Mouse (Mus musculus) forebrain, embryonic 14.5 days (tissue): ENCODE results near the gene Ubl4b. TPM values are rescaled to one million over a fixed set of nuclear protein-coding genes. Genes with fewer than 3 reads are reported as not detected.

Experiments used
- ATAC-seq: fragments of 200-750 bp; cut with Nextera tagmentation; 2 replicates; pipeline ENCODE4 v1.8.0; 2017; ENCODE audit warnings: mild to moderate bottlenecking, moderate library complexity
- DNase-seq: peaks from one replicate; pipeline ENCODE4 v3.0.0-alpha.2; 2015; ENCODE audit warnings: low spot score
- H3K27ac ChIP-seq: fragments of 300-500 bp; sonication (generic); 2 replicates; pipeline ENCODE4 v1.5.1; 2014; ENCODE audit warnings: low read depth, mild to moderate bottlenecking, control low read depth, low read length, moderate library complexity
- H3K27me3 ChIP-seq: fragments of 300-500 bp; sonication (generic); replicated peaks from 2 replicates; pipeline ENCODE4 v1.6.1; 2014; ENCODE audit warnings: low read length, control low read depth, mixed read lengths; ENCODE audit not compliant: control insufficient read depth, insufficient read depth
- H3K36me3 ChIP-seq: fragments of 300-500 bp; sonication (generic); 2 replicates; pipeline ENCODE4 v1.6.1; 2014; ENCODE audit warnings: low read length, control low read depth; ENCODE audit not compliant: control insufficient read depth, insufficient read depth
- H3K4me1 ChIP-seq: fragments of 300-500 bp; sonication (generic); 2 replicates; pipeline ENCODE4 v1.6.1; 2014; ENCODE audit warnings: antibody characterized with exemption, low read length, control low read depth; ENCODE audit not compliant: control insufficient read depth, insufficient read depth
- H3K4me2 ChIP-seq: fragments of 300-500 bp; sonication (generic); 2 replicates; pipeline ENCODE4 v1.6.1; 2014; ENCODE audit warnings: mild to moderate bottlenecking, control low read depth, low read length
- H3K4me3 ChIP-seq: fragments of 300-500 bp; sonication (generic); 2 replicates; pipeline ENCODE4 v1.5.1; 2014; ENCODE audit warnings: low read depth, low read length, control low read depth
- H3K9ac ChIP-seq: fragments of 300-500 bp; sonication (generic); 2 replicates; pipeline ENCODE4 v1.6.1; 2014; ENCODE audit warnings: mild to moderate bottlenecking, low read length, control low read depth, moderate library complexity
- H3K9me3 ChIP-seq: fragments of 300-500 bp; sonication (generic); replicated peaks from 2 replicates; pipeline ENCODE4 v1.6.1; 2016; ENCODE audit warnings: low read length, control low read depth, mixed read lengths; ENCODE audit not compliant: control insufficient read depth
- WGBS: fragments of 180-500 bp; shearing (Covaris S2); extraction: QIAGEN DNeasy Blood & Tissue Kit; methylation state at CpG from one replicate; pipeline ENCODE4 v1.1.7; 2014; 5-methylcytosine and 5-hydroxymethylcytosine counted together
- polyA plus RNA-seq: library from polyadenylated mRNA; unstranded; fragments of >200 nt; fragmentation: Nextera tagmentation; extraction: Ambion mirVana; gene quantifications from 2 replicates; pipeline ENCODE4 v1.2.1, GENCODE M21; 2014

Ubl4b gene
- polyA plus RNA-seq, 1 experiment from 2014 or later: not detected

- no peak overlapping the region for H3K4me2 ChIP-seq
- no peaks in the 10 kb centered on the region for H3K27me3 ChIP-seq
- H3K27ac ChIP-seq: no peak overlapping the region
- 14% methylated on average over 3 of the region's 3 CpGs for WGBS
- no peak overlapping the region for H3K9ac ChIP-seq
- H3K9me3 ChIP-seq: no peaks in the 10 kb centered on the region
- no peaks in the 10 kb centered on the region for H3K36me3 ChIP-seq
- H3K4me3 ChIP-seq: no peak overlapping the region
- H3K4me1 ChIP-seq: no peaks in the 10 kb centered on the region
- ATAC-seq (peak; percentile 65; the same call in 1 of the 2 replicates), DNase-seq (peak; percentile 52)
These were observed 4.3 kb upstream of the Ubl4b start for GRCm38 (mm10) chr3:107559183-107559582.

DNA sequence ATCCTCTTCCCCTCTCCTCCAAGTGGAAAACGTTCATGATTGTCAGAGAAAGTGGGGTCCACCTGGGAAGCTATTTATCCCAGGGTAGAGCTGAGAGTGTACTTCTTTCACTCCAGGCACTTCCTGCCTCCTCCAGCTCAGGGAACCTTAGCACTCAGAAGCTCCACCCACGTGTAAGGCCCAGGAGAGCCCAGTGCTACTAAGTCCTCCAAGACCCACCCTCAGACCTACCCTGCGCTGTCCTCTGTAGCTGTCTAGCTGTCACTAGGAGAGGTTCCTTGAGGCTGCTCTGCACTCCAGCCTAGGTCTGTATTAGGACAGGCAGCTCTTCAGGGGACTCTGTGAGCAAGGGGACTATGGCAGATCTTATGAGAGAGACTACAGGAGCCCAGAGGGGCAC is 3.9 kb upstream of the Ubl4b start:
- H3K4me2 ChIP-seq: no peak overlapping the region
- DNase-seq (no peak), ATAC-seq (no peak; the same call in 1 of the 2 replicates)
- no peak overlapping the region for H3K4me3 ChIP-seq
- no peaks in the 10 kb centered on the region for H3K27me3 ChIP-seq
- H3K36me3 ChIP-seq: no peaks in the 10 kb centered on the region
- H3K4me1 ChIP-seq: no peaks in the 10 kb centered on the region
- no peak overlapping the region for H3K9ac ChIP-seq
- H3K9me3 ChIP-seq: no peaks in the 10 kb centered on the region
- no peak overlapping the region for H3K27ac ChIP-seq
- 25% methylated on average over 3 of the region's 3 CpGs for WGBS

GRCm38 (mm10) chr3:107550409-107551049 is 4.3 kb downstream of the Ubl4b start:
- Histone ChIP-seq H3K9ac (no peak overlapping the region), H3K4me3 (no peak overlapping the region), H3K27me3 (no peaks in the 10 kb centered on the region), H3K4me2 (no peak overlapping the region), H3K9me3 (no peaks in the 10 kb centered on the region), H3K27ac (no peak overlapping the region), H3K4me1 (peaks cover 7% of the 10 kb centered on the region), H3K36me3 (no peaks in the 10 kb centered on the region)
- peak; percentile 80 for DNase-seq
- 74% methylated on average over 17 of the region's 17 CpGs for WGBS
- ATAC-seq: peak; percentile 57

GRCm38 (mm10) chr3:107546956-107547355 is 7.9 kb downstream of the Ubl4b start:
- H3K4me1 ChIP-seq: peaks cover 7% of the 10 kb centered on the region
- WGBS: 34% methylated on average over 2 of the region's 2 CpGs
- H3K9me3 ChIP-seq: no peaks in the 10 kb centered on the region
- no peaks in the 10 kb centered on the region for H3K36me3 ChIP-seq
- no peak overlapping the region for H3K4me3 ChIP-seq
- H3K27me3 ChIP-seq: no peaks in the 10 kb centered on the region
- no peak overlapping the region for H3K9ac ChIP-seq
- H3K4me2 ChIP-seq: no peak overlapping the region
- ATAC-seq: peak; percentile 69
- DNase-seq: peak; percentile 55
- no peak overlapping the region for H3K27ac ChIP-seq

DNA sequence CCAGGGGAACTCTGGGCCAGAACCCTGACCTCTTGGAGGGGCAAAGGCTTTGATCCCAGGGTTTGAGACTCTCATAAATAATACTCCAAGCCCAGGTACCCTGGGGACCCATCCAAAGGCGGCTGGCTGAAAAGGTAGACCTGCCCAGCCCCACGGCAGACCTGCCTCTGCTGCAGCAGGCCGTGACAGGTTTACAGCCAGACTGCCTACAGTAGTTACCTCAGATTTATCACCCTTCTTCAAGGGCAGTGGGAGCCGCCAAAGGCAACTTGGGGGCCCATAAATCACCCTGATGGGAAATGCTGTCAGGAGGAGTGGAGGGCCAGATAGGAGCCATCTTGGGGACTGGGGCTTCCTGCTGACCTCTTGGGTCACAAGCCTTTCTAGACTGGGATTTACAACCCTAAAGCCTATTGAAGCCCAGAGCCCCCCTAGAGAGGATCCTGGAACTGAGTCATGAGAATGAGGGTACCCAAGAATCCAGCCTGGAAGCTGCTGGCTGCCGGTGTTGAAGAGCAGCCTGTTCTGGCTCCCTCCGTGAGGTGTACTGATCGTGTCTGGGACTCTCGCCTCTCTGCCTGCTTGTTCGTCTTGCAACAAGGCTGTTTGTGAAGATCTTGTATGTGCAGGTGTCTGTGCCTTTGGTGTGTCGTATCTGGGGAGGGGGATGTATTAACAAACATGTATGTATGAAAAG is 9.0 kb downstream of the Ubl4b start:
- WGBS: 88% methylated on average over 10 of the region's 10 CpGs
- peak overlapping the region; percentile 52; the same call in 1 of the 2 replicates for H3K27ac ChIP-seq
- DNase-seq (no peak), ATAC-seq (no peak)
- no peaks in the 10 kb centered on the region for H3K36me3 ChIP-seq
- no peak overlapping the region for H3K4me3 ChIP-seq
- peaks cover 7% of the 10 kb centered on the region for H3K4me1 ChIP-seq
- H3K9ac ChIP-seq: no peak overlapping the region
- H3K27me3 ChIP-seq: no peaks in the 10 kb centered on the region
- no peak overlapping the region for H3K4me2 ChIP-seq
- H3K9me3 ChIP-seq: no peaks in the 10 kb centered on the region

- H3K27me3 ChIP-seq: no peaks in the 10 kb centered on the region
- no peak overlapping the region for H3K4me2 ChIP-seq
- H3K4me1 ChIP-seq: peaks cover 7% of the 10 kb centered on the region
- H3K36me3 ChIP-seq: no peaks in the 10 kb centered on the region
- H3K4me3 ChIP-seq: no peak overlapping the region
- DNase-seq (peak; percentile 60), ATAC-seq (no peak)
- no peaks in the 10 kb centered on the region for H3K9me3 ChIP-seq
- H3K27ac ChIP-seq: peak overlapping the region; percentile 52; the same call in 1 of the 2 replicates
- no peak overlapping the region for H3K9ac ChIP-seq
- WGBS: 72% methylated on average over 5 of the region's 5 CpGs
These were observed 9.6 kb downstream of the Ubl4b start for GRCm38 (mm10) chr3:107545278-107545677.

GRCm38 (mm10) chr3:107543158-107544080 is 11.5 kb downstream of the Ubl4b start:
- H3K27me3 ChIP-seq: no peaks in the 10 kb centered on the region
- H3K4me3 ChIP-seq: no peak overlapping the region
- H3K27ac ChIP-seq: no peak overlapping the region
- H3K4me1 ChIP-seq: peaks cover 7% of the 10 kb centered on the region
- H3K9ac ChIP-seq: no peak overlapping the region
- DNase-seq (no peak), ATAC-seq (no peak)
- no peak overlapping the region for H3K4me2 ChIP-seq
- WGBS: 77% methylated on average over 8 of the region's 8 CpGs
- no peaks in the 10 kb centered on the region for H3K36me3 ChIP-seq
- H3K9me3 ChIP-seq: no peaks in the 10 kb centered on the region

DNA sequence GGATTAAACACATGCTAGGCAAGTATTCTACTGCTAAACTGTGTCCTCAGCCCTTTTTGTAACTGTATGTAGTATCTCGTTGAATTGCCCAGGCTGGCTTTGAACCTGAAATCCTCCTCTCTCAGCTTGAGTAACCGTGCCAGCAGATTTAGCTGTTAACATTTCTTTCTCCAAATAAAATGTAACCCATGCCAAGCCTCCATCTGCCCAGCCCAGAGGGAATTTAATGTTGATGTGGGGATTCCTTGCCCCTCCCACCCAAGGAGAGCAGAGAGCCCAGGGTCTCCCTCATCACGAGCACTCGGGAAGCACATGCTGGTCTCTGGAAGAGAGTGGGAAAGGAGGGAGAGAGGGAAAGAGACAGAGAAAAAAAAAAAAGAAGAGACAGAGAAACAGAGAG is 12.3 kb downstream of the Ubl4b start:
- 53% methylated on average over 4 of the region's 4 CpGs for WGBS

More for the DNA sequence above, 12.3 kb downstream of the Ubl4b start:
- 0 out of 2 replicates have a peak, but pooled peaks have one; percentile 33 for ATAC-seq
- peak; percentile 65 for DNase-seq
- Histone ChIP-seq H3K9ac (no peak overlapping the region), H3K27me3 (no peaks in the 10 kb centered on the region), H3K9me3 (no peaks in the 10 kb centered on the region), H3K4me1 (peaks cover 8% of the 10 kb centered on the region), H3K4me2 (no peak overlapping the region), H3K27ac (no peak overlapping the region), H3K4me3 (no peak overlapping the region), H3K36me3 (no peaks in the 10 kb centered on the region)
